Mouse (Mus musculus) lung, adult 18-20 months (tissue): Measurements from ENCODE around the gene Olfr692.
"Not testable (repeated sequence)": the region's sequence is repeated elsewhere in the genome, so short reads cannot be mapped to it uniquely, and the experiment has no call there.

Experiments used
- DNase-seq, 2 experiments: peaks; one replicate each; pipeline ENCODE4 v3.0.0; 2022; ENCODE audit warnings: mixed read lengths in 2 of 2

Olfr692 gene

DNA sequence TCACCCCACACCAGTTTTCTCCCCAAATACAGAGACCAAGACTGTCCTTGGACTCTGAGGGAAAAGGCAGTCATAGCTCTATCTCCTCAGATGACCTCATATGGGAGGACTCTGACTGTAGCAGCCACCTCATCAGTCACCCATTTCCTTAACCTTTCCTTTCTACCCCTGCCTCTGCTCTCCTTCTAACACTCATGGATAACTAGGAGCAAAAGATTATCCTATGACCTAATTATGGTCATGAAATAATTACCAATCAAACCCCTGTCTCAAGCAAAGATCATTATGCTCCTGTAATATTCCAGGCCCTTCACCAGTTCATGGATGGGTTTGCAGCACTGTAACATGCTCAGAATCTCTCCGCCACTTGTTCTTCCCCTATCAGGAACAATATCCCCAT is at the start of gene Olfr692:
Gene Olfr692, plus strand, starts transcription at position 301 of the 400 bp plus-strand sequence.
- no peak for DNase-seq

DNA sequence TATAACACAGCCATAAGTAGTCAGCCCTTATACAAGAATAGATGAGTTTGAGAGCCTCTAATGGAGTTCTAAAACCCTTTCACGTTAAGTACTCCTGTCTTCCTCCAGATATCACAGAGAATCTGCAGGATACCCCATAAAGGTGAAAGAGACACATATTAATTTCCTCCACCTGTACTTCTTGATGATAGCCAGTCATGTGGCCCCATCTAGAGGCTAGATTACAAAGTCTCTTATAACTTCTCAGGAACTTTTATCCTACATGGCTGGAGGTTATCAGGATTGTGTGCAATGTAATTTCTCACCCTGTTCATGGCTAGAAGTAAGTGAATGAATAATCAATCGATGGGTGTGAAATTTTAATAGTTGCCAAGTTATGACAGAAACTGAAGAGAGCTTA is 42.7 kb upstream of the Olfr692 start:
- no peak for DNase-seq

DNA sequence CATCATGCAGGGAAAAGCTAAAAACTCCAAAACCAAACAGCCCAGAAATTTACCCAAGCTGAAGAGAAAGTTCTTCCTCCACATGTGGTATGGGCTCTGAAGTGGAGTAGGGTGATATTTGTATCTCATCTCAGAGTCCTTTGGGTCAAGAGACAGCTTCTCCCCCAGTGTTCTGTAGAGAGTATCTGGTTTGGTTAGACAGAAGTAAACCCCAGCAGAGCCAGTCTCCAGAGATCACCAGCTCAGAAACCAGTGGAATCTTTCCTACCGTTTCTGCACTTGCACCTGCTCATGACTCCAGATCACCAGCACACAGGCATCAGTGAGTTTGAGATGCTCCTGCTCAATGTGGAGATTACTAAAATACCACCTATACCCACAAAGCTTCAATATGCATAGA is 34.0 kb upstream of the Olfr692 start, which contains the start of gene Olfr690:
Gene Olfr690, minus strand, starts transcription at position 101 of the 400 bp plus-strand sequence.
- no peak for DNase-seq

DNA sequence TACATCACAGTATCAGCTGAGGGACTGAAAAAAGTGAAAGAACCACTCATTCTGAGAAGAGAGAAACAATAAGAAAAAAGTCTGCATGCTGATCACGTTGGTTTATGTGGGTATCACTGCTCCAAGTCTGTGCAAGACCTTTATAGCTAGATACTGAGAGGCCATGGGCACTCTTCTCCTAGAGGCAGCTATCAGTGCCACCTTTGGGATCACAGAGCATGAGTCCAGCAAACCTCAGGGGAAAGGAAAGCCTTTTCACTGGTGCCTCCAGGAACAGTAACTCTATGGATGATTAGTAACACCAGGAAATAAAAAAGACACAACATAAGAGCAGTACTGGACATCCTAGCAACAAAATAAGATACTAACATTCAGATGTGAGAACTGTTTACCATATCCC is 25.9 kb upstream of the Olfr692 start, which contains the start of gene Olfr691:
Gene Olfr691, minus strand, starts transcription at position 101 of the 400 bp plus-strand sequence.
- DNase-seq, result no peak

DNA sequence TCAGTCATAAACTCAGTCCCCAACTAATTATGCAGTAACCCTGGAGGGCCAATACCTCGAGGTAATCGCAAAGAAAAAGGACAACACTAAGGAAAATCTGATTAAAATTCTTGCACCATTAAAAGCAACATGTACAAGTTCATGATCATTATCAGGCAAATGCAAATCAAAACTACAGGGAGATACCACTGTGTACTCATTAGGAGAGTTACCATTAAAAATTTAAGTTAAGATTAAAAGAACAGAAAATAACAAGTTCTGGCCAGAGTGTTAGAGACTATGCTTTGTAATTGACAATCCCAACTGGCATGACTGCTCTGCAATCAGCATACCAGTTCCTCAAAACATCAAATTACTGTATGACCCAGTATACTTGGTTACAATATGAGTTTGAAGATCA is 25.3 kb upstream of the Olfr692 start:
- DNase-seq, result no peak

DNA sequence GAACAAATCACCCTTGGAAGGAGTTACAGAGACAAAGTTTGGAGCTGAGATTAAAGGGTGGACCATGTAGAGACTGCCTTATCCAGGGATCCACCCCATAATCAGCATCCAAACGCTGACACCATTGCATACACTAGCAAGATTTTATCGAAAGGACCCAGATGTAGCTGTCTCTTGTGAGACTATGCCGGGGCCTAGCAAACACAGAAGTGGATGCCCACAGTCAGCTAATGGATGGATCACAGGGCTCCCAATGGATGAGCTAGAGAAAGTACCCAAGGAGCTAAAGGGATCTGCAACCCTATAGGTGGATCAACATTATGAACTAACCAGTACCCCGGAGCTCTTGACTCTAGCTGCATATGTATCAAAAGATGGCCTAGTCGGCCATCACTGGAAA is 12.0 kb upstream of the Olfr692 start:
- DNase-seq, result not testable (repeated sequence)

DNA sequence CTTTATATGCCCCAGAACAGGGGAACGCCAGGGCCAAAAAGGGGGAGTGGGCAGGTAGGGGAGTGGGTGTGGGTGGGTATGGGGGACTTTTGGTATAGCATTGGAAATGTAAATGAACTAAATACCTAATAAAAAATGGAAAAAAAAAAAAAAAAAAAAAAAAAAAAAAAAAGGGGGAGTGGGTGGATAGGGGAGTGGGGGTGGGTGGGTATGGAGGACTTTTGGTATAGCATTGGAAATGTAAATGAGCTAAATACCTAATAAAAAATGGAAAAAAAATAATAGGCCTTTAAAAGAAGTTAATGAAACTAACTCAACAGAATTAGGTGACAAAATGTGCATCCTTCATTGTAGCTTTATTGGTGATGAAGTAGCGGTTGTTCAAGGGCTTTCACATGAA is 11.5 kb upstream of the Olfr692 start:
- not testable (repeated sequence) for DNase-seq

DNA sequence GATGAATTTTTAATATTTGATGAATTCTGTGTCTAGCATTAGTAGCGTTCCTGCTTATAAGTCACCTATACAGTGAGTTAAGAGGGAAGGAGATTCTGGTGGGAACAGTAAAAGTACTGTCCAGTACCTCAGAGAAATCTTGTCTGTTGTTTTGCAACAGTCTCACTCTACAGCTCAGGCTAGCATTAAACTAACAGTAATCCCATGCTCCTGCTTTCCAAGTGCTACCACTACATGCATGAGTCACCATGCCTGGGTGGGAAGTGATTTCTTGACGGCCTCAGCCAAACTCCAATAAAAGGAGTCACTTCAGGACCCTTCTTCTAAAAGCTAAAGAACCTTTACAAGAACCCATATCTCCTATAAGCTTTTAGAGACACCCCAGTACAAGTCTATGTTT is 6.3 kb upstream of the Olfr692 start:
- no peak for DNase-seq

DNA sequence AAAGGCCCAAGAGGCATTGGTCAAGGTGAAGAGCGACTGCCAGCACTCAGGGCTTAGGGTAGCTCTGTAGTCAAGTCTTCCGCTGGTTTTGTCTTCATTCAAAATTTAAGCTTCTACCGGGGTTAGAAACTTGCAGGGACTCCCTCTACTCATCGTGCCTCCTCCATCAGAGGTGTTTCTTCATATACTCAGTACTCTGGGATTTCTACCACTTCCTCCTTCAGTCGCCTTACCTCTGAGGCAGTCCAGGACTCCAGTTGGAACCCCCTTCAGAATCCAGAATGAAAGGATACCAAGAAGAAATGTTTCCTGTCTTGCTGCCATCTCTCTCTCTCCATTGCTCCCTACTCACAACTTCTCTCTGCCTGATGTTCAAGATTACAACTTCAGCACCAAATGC is 762 bp upstream of the Olfr692 start:
- DNase-seq, result no peak

DNA sequence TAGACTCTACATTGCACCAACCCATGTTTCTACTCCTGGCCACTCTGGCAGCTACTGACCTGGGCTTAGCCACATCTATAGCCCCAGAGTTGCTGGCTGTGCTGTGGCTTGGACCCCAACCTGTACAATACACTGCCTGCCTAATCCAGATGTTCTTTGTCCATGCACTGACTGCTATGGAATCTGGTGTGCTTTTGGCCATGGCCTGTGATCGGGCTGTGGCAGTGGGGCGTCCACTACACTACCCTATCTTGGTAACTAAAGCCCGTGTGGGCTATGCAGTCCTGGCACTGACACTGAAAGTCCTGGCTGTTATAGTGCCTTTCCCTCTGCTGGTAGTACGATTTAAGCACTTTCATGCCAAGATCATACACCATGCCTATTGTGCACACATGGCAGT is 491 bp downstream of the Olfr692 start:
- DNase-seq, result no peak

DNA sequence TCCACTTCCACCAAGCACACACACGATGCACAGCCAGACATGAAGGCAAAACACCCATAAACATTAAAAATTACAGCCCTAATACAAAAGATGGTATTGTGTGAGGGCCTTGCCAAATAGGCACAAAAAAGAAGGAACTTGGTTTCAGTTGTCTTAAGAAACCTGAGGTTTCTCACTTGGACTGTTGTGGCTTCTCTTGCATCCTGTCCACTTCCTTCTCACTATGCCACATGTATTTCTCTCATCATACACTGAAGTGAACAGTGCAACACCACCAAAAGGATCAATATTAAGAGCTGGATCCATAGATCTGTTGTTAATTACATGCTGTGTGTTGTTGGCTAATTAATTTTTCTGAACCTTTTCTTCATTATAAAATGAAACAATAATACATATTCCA is 4.9 kb downstream of the Olfr692 start:
- no peak for DNase-seq

DNA sequence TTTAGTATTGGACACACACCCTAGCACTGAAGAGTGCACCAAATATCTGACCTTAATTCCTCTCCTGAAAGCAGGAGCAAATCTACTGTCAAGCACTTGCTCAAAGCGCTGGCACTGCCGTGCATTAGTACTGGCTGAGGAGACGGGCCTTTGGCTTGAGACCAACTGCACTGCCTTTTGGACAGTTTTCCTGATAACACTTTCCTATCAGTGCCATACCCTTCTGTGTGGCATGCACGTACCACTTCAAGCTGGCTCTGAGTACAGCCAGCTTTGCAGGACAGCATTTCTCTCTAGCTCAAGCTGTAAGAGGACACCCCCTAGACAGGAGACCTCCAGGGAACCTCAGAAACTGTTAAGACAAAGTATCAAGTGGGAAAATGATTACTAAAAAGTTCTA is 5.5 kb downstream of the Olfr692 start:
- no peak for DNase-seq

DNA sequence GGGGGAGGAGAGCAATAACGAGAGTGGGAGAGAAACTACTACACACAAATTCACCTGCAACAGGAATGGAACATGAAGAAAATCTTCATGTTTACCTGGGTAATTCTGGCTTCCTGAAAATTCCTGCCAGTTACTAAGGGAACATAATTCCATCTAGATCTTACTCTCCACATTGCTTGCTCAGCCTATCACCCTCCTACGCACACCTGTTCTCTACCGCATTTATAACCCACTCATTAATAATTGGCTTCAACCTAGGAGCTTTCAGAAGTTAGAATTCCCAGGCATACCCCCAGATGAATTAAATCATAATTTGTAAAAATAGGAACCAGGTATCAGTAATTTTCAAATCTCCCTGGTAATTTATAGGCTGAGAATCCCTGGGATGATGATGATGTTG is 5.9 kb downstream of the Olfr692 start:
- DNase-seq, result no peak

DNA sequence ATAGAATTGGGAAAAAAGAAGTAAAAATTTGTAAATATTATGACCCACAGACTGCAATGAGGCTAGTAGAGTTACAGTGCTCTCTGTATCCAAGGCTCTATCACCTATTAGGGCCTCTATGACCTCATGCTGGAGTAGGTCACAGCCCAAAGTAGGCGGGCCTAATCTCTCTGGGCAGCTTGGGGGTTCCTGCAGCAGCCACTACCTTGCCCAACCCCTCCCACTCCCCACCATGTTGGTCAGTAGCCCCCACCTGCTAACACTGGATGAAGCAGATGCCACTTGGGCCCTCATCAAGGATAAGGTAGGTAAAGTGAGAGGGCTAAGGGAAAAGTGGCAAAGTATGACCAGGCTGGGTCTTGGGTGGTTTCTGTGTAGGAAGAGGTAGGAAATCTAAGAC is 6.8 kb downstream of the Olfr692 start, which contains the start of gene Gm5901:
Gene Gm5901, plus strand, starts transcription at position 173 of the 400 bp plus-strand sequence.
- DNase-seq, result no peak

DNA sequence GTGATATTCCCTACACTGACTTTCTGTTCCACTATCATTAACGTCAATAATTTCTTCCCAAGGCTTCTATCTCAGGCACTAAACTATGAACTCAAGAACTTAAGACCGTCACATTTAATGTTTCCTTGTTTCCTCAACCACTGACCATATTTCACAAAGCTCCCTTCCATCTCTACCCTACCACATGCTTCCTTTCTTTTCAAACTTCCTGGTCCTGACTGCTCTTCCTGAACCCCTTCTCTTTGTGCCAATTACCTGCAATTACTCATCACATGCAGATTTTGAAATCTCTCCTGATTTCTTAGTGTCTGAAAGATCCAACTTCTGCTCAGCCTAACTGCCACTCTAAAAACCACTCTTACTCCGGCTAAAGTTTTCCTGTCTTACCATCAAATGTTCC is 12.3 kb downstream of the Olfr692 start:
- no peak for DNase-seq

DNA sequence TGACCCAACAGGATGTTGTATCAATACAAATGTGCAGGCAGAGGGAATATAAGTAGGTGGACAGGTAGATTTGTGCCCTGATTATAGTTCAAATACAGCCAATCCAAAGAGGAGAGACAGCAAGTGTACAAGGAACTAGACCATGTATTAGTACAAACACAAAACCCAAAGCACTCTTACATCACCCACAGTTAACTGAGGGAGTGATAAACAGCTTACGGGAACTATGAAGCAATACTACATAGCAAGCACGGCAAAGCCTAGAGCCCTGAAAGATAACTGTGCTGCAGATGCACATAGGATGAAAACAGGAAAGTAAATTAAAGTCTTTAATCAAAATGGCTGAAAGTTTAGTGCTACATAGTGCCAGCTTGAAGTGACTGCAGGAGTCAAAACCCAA is 19.7 kb downstream of the Olfr692 start:
- no peak for DNase-seq

DNA sequence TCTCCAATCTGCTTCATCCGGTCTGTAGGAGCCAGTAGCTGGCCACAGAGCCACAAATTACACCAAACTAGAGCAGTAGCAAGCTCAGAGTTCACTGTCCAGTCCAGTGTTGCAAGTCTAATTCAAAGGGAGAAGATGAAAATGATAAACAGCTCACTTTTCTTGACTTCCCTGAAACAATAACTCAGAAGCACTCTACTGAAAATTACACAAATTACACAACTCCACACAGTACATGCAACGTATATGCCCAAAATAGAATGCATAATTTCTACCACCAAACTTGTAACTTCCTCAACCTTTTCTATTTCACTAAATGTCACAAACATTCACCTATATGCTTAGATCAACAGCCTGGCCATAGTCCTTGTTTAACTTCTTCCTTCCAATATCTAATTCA is 22.2 kb downstream of the Olfr692 start:
- no peak for DNase-seq

DNA sequence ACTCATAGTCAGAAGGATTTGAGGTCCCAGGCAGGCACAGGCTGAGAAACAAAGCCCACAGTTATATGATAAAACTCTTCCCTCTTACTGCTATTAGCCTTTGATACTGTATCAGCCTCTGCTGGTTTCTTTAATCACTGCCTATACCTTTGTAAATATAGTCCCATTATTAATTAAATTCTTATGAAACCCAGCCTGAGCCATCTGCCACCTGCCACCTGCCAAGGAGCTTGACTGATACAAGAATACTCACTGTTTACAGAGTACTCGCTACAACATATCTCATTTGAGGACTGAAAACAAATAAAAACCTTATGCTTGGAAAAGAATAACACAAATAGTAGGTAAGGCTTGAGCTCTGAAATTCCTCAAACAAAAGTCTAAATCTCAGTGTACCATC is 26.6 kb downstream of the Olfr692 start:
- no peak for DNase-seq

DNA sequence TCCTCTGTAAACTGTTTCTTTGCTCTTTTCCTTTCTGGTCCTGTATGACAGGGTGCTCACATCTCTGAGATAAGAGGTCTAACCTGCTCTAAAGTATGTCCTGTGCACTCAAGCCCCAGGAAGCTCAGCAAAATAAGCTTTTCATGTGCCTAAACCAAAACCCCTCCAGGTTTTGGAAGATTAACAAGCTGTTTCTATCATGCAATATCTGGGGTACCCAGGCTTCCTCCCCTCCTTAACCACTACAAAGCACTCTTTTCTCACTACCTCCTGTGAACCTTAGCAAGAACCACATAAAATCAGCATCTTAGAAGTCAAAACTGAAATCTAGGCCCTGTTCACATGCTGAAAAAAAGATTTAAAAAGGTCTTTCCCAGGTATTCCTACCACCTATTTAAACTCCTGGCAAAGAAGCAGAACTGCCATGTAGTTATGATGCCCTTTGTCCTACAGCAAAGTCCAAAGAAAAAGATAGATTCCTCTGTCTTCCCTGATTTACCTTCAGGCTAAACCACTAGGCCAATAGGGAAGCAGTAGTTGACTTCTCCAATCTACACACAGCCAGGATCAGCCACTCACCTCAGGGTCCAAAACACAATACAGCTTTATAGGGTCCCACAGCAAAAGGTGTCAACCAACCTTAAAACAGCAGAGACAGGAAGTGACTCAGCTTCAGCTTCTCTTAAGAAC is 27.2 kb downstream of the Olfr692 start:
- no peak for DNase-seq

DNA sequence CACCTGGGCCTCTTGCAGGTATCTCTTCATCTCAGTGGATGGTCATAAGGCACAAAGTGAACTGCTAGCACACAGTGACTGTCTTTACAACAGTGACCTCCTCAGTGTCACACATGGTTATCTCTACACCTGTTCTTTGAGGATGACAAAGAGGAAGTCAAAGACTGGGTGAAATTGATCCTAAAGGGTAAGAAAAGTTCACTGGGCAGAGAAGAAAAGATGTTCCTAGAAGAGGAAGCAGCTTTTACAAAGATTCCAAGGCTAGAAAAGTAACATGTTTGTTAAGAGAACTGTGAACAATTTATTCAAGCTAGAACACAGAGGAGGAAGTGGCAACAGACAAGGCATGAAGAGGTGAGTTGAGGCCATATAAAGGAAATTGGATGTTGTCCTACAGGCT is 28.1 kb downstream of the Olfr692 start:
- DNase-seq, result no peak

DNA sequence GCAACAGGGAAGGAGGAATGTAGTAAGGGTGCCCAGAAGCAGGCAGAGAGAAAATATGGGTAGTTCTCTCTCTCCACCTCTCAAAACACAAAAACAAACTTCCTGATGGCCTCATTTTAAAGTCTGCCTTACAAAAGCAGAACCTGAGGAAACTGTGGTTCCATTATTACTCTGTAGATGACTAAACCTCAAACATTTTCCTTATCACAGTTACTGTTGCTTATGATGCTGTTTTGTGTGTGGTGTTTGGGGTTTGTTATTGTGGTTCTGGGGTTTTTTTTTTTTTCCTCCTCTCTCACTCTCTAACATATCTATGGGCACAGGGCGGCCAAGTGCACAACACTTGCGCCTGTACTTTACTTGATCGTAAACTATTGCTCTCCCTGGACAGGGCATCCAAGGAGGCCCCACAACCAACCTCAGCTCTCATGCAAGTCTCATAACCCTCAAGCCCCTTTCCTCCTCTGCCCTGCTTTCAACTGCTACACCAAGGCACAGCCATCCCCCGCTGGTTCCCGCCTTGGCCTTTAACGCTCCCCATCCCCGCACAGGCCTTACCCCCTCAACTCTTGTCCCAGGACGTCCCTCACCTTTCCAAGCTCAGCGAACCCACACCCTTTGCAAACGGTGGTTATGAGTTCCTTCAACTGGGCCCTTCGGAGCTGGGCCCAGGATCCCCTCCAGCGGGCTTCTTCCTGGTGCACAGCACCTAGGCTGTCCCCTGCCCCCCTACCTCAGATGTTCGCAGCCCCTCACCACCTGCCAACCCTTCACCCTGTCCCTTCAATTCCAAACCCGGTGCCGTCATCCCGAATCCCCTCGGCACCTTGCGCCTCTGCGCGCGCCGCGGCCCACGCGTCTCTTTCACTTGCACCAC is 31.3 kb downstream of the Olfr692 start:
- DNase-seq, result peak in 1 of 2 experiments; percentile 9

DNA sequence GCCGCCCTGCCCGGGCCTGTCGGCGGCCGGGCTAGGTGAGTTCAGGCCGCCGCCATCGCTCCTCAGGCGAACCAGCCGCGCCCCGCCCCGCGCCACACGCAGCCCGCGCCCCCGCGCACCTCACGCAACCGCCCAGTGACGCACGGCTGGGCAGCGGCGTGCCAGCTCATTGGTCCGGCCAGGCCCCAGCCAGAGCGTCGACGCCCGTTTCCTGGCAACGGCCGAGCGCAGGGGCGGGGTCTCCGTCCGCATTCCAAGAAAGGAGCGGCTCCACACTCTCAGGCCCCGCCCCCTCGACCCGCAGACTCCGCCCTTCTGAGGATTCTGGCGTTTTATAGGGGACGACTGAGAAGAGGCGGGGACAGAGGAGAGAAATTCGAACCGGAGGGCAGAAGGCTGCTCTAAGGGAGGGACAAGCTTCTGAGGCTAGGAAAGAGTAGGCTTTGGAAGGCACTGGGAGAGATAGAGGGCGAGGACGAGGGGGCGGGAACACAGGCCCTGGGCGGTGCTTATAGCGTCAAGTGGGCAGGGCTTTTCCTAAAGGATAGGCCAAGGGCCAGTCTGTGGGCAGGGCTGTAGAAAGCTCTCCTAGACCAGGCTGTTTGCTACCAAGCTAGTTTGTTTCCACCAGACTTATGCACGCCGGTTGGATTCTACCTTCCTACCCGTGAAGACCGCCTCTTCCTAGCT is 32.0 kb downstream of the Olfr692 start, which contains the start of gene Fam160a2:
Gene Fam160a2, minus strand, starts transcription at position 120 of the 690 bp plus-strand sequence.
- DNase-seq, result peak; percentile 100

DNA sequence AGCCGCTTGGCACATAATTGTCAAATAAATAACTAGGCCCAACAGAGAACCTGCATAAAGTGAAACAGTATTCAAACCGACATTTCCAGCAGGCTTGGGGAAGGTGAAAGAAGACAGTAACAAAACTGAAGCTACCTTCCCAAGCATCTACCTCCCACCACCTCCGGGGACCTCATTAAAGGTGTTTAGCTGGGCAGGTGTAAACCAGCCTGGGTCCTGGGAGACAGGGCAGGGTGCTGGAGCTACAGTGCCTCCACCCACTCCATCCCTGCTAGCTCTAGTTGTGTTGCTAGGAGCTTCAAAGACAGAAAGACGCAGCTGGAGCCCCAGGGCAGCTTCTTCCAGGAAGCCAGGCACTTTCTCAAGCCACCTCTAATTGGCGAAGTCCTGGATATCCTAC is 36.2 kb downstream of the Olfr692 start, which contains the start of gene Cnga4:
Gene Cnga4, plus strand, starts transcription at position 301 of the 400 bp plus-strand sequence.
- no peak for DNase-seq
